Mouse (Mus musculus) forebrain, embryonic 11.5 days (tissue): Measurements from ENCODE around the gene Gm45711. TPM values are rescaled to one million over a fixed set of nuclear protein-coding genes. Genes with fewer than 3 reads are reported as not detected.

Source experiments
- ATAC-seq: fragments of 200-750 bp; cut with Nextera tagmentation; replicated peaks from 2 replicates; pipeline ENCODE4 v1.8.0; 2017; ENCODE audit warnings: moderate TSS enrichment; ENCODE audit not compliant: low FRiP score
- DNase-seq: peaks from one replicate; pipeline ENCODE4 v3.0.0-alpha.2; 2017; ENCODE audit warnings: low spot score
- H3K27ac ChIP-seq: fragments of 300-500 bp; sonication (generic); 2 replicates; pipeline ENCODE4 v1.5.1; 2014; ENCODE audit warnings: low read depth, low read length
- H3K27me3 ChIP-seq: fragments of 300-500 bp; sonication (generic); 2 replicates; pipeline ENCODE4 v1.6.1; 2014; ENCODE audit warnings: mild to moderate bottlenecking, low read length, mixed read lengths; ENCODE audit not compliant: control insufficient read depth, insufficient read depth
- H3K36me3 ChIP-seq: fragments of 300-500 bp; sonication (generic); 2 replicates; pipeline ENCODE4 v1.6.1; 2014; ENCODE audit warnings: mild to moderate bottlenecking, low read length, moderate library complexity, mixed read lengths; ENCODE audit not compliant: control insufficient read depth, insufficient read depth
- H3K4me1 ChIP-seq: fragments of 300-500 bp; sonication (generic); replicated peaks from 2 replicates; pipeline ENCODE4 v1.6.1; 2014; ENCODE audit warnings: low read length, mixed read lengths; ENCODE audit not compliant: control insufficient read depth, insufficient read depth
- H3K4me2 ChIP-seq: fragments of 300-500 bp; sonication (generic); 2 replicates; pipeline ENCODE4 v1.6.1; 2014; ENCODE audit warnings: low read depth, mild to moderate bottlenecking, low read length, moderate library complexity, mixed read lengths; ENCODE audit not compliant: severe bottlenecking
- H3K4me3 ChIP-seq: fragments of 300-500 bp; sonication (generic); 2 replicates; pipeline ENCODE4 v1.5.1; 2014; ENCODE audit warnings: low read depth, low read length
- H3K9ac ChIP-seq: fragments of 300-500 bp; sonication (generic); 2 replicates; pipeline ENCODE4 v1.6.1; 2014; ENCODE audit warnings: low read length
- H3K9me3 ChIP-seq: fragments of 300-500 bp; sonication (generic); 2 replicates; pipeline ENCODE4 v1.6.1; 2016; ENCODE audit warnings: low read length, mixed read lengths; ENCODE audit not compliant: control insufficient read depth
- WGBS: fragments of 180-500 bp; shearing (Covaris S2); extraction: QIAGEN DNeasy Blood & Tissue Kit; methylation state at CpG from one replicate; pipeline ENCODE4 v1.1.7; 2014; 5-methylcytosine and 5-hydroxymethylcytosine counted together
- polyA plus RNA-seq: library from polyadenylated mRNA; unstranded; fragments of >200 nt; fragmentation: Nextera tagmentation; extraction: Ambion mirVana; gene quantifications from 2 replicates; pipeline ENCODE4 v1.2.1, GENCODE M21; 2014

The Gm45711 gene
- polyA plus RNA-seq, 1 experiment from 2014 or later, result not detected

DNA sequence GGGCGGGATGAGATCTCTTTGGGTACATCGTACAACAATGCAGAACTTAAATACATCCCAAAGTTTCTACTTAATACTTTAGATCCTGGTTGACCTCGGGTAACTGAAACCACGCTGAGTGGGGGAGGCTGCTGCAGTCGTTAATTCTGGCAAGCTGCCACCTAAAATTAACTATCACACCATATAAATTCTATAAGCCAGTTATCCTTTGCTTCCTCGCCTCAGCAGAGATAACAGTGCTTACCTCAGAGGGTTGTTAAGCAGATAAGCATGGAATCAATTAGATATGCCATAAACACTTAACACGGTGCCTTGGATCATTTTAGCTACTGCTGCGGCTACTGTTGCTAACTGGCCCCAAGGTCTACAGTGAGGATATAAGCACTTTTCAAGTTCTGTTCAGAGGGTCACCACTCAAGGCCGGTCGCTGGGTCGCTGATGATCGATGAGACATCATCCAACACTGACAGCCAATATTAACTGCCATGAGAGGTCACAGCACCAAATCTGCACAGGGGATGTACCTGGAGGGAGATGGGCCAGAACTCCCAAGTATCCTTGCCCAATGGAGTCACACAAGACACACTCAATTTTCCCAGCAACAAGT is 67.7 kb downstream of the Gm45711 start:
- Histone ChIP-seq H3K9ac (no peak overlapping the region), H3K4me1 (no peaks in the 10 kb centered on the region), H3K27me3 (no peaks in the 10 kb centered on the region), H3K27ac (no peak overlapping the region), H3K9me3 (no peaks in the 10 kb centered on the region), H3K4me2 (no peak overlapping the region), H3K36me3 (peaks cover 2% of the 10 kb centered on the region; the same call in 1 of the 2 replicates), H3K4me3 (no peak overlapping the region)
- DNase-seq, result no peak
- 90% methylated on average over 12 of the region's 12 CpGs for WGBS
- no peak for ATAC-seq

GRCm38 (mm10) chr8:104239418-104239861 is 70.4 kb downstream of the Gm45711 start:
- WGBS, result 86% methylated on average over 10 of the region's 10 CpGs
- DNase-seq, result no peak

GRCm38 (mm10) chr8:104234573-104234972 is 75.3 kb downstream of the Gm45711 start:
- ATAC-seq (no peak), DNase-seq (no peak)
- Histone ChIP-seq H3K9me3 (no peaks in the 10 kb centered on the region), H3K4me1 (no peaks in the 10 kb centered on the region), H3K36me3 (peaks cover 2% of the 10 kb centered on the region; the same call in 1 of the 2 replicates), H3K27me3 (no peaks in the 10 kb centered on the region), H3K4me2 (no peak overlapping the region), H3K9ac (no peak overlapping the region), H3K4me3 (no peak overlapping the region), H3K27ac (no peak overlapping the region)
- WGBS, result 47% methylated on average over 6 of the region's 6 CpGs

More at GRCm38 (mm10) chr8:104239418-104239861, 70.4 kb downstream of the Gm45711 start:
- peaks cover 2% of the 10 kb centered on the region; the same call in 1 of the 2 replicates for H3K36me3 ChIP-seq
- H3K9ac ChIP-seq, result no peak overlapping the region
- no peak for ATAC-seq
- H3K4me1 ChIP-seq, result no peaks in the 10 kb centered on the region
- H3K4me2 ChIP-seq, result no peak overlapping the region
- H3K27me3 ChIP-seq, result no peaks in the 10 kb centered on the region
- no peak overlapping the region for H3K27ac ChIP-seq
- H3K9me3 ChIP-seq, result no peaks in the 10 kb centered on the region
- no peak overlapping the region for H3K4me3 ChIP-seq

DNA sequence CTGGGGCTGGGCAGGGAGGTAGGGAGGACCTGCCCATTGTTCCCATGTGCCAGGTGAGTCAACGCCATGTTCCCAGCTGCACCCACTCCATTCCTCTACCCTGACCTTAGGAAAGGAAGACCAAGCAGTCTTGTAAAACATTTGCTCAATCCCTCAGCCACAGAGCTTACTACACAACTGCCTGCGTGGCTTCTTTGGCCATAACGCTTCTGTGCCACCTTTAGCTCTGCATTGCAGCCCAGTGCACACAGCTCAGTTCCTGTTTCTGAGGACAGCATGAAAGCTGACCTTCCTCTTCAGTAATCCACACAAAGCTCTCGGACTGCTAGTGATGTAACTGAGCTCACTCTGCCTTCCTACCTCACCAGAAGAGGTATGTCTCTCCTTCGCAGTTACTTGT is 77.0 kb downstream of the Gm45711 start:
- H3K36me3 ChIP-seq, result peaks cover 3% of the 10 kb centered on the region
- H3K9me3 ChIP-seq, result no peaks in the 10 kb centered on the region
- no peak overlapping the region for H3K27ac ChIP-seq
- no peak overlapping the region for H3K9ac ChIP-seq
- WGBS, result 93% methylated on average over 5 of the region's 5 CpGs
- no peak overlapping the region for H3K4me3 ChIP-seq
- DNase-seq, result no peak
- H3K27me3 ChIP-seq, result no peaks in the 10 kb centered on the region
- no peaks in the 10 kb centered on the region for H3K4me1 ChIP-seq
- ATAC-seq, result no peak
- no peak overlapping the region for H3K4me2 ChIP-seq

GRCm38 (mm10) chr8:104232039-104232438 is 77.8 kb downstream of the Gm45711 start:
- no peaks in the 10 kb centered on the region for H3K27me3 ChIP-seq
- H3K9ac ChIP-seq, result no peak overlapping the region
- no peaks in the 10 kb centered on the region for H3K4me1 ChIP-seq
- ATAC-seq, result no peak
- H3K4me3 ChIP-seq, result no peak overlapping the region
- no peak for DNase-seq
- no peak overlapping the region for H3K27ac ChIP-seq
- H3K4me2 ChIP-seq, result no peak overlapping the region
- no peaks in the 10 kb centered on the region for H3K9me3 ChIP-seq
- peaks cover 3% of the 10 kb centered on the region for H3K36me3 ChIP-seq
- WGBS, result 97% methylated on average over 4 of the region's 4 CpGs

Other genes starting within 250 kb of the Gm45711 start
- 13.2 and 15.9 TPM in 2 replicates for gene Cdh5, start 208.5 kb downstream of the Gm45711 start, polyA plus RNA-seq
- 0.16 and 0.19 TPM in 2 replicates for gene Bean1, start 139.6 kb downstream of the Gm45711 start, polyA plus RNA-seq
- 30.1 and 32.2 TPM in 2 replicates for gene Tk2, start 61.5 kb downstream of the Gm45711 start, polyA plus RNA-seq
- gene Cklf, start 59.2 kb downstream of the Gm45711 start, polyA plus RNA-seq, result 43.3 and 44.3 TPM in 2 replicates
- not detected in 2 replicates for gene Cmtm2a, start 16.9 kb downstream of the Gm45711 start, polyA plus RNA-seq
- gene Cmtm1, start 64 bp upstream of the Gm45711 start, polyA plus RNA-seq, result not detected in 2 replicates
- gene Gm11020, start 11.5 kb upstream of the Gm45711 start, polyA plus RNA-seq, result not detected in 2 replicates
- gene Cmtm2b, start 12.1 kb upstream of the Gm45711 start, polyA plus RNA-seq, result not detected in 2 replicates
- 66.8 and 70.9 TPM in 2 replicates for gene Cmtm3, start 29.3 kb upstream of the Gm45711 start, polyA plus RNA-seq
- gene Cmtm4, start 85.7 kb upstream of the Gm45711 start, polyA plus RNA-seq, result 3.3 and 3.6 TPM in 2 replicates
- gene Dync1li2, start 133.0 kb upstream of the Gm45711 start, polyA plus RNA-seq, result 101 and 105 TPM in 2 replicates
- 0.15 and 0.17 TPM in 2 replicates for gene Terb1, start 199.8 kb upstream of the Gm45711 start, polyA plus RNA-seq
- 132 and 147 TPM in 2 replicates for gene Nae1, start 224.6 kb upstream of the Gm45711 start, polyA plus RNA-seq
- 0.63 and 0.79 TPM in 2 replicates for gene Car7, start 224.6 kb upstream of the Gm45711 start, polyA plus RNA-seq